Mouse (Mus musculus) spleen, postnatal 4 days (tissue): Measurements from ENCODE around the gene Trappc6a.

Source experiments
- DNase-seq, 2 experiments: peaks; one replicate each; pipeline ENCODE4 v3.0.0; 2022; ENCODE audit warnings: low spot score in 2 of 2

Gene Trappc6a

DNA sequence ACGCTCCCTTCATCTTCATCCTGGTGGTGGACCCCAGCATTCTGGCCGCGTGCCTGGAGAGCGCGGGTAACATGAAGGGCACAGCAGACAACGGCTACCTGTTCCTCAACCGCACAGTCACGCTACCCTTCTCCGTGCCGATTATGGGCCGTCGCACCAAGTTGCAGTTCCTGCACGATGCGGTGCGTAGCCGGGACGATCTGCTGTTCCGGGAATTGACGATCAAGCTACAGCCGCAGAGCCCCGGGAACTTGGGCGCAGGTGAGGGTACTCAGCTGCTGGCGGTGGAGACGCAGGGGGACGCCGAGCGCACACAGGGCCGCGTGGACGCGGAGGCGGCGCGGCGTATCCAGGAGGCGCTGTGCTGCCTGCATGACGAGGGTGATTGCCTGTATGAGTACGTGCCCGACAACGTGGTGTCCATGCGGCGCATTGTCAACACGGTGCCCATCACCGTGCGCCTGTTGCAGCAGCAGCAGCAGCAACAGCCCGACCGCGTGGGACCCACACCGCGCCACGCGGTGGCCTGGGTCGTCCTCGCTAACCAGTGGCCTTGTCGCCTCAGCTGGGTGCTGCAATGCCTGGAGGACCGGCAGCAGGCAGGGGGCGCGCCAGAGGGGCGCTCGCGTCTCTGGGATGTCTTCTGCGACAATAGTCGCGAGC lies 15.7 kb downstream of the Trappc6a start:
- DNase-seq = peak; percentile 51 to 80

DNA sequence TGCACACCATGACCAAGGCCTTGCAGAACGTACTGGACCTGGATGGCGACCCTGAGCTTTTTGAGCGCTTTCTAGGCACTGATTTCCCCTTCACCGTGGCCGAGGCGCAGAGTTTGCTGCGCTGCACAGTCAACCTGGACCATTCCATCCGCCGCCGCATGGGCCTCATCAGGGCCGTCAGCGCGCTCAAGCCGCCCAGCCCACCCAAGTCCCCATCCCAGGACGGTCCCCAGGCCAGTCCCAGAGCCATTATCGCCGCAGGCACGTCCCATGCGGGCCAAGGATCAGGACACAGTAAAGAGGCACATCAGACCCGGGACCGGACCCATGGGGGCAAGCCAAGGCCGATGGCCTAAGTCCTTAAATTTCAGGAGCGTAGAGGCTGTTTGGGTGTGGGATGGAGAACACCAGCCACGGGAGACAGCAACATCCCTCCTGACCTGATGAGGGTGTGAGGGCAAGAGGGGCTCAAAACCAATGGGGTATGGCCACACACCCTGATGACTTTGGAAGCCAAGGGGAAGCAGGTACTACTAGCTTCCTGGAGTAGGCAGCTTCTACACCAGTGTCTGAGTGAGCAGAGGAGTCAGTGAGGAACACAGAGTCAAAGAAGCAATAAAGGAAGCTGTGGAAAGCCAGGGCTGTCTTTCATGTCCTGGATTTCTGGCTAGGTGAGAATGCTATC lies 16.4 kb downstream of the Trappc6a start:
- DNase-seq = no peak

DNA sequence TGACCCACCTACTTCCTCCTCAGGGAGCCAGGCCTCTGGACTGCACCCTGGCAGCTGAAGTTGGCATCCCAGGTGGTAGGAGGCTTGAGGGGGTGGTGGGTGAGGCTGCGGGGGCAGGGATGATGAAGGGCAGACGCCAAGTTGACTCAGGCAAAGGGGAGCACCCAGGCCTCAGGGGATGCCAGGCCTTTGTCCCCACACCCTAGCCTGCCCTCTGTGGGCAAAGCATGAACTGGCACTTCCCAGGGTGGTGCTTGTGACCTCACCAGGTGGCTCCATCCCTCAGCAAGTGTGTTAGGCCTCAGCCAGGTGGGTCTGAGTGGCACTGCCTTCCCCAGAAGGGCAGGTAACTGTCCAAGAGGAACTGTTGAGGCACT lies 16.9 kb downstream of the Trappc6a start:
- peak in 1 of 2 experiments; percentile 61 for DNase-seq

DNA sequence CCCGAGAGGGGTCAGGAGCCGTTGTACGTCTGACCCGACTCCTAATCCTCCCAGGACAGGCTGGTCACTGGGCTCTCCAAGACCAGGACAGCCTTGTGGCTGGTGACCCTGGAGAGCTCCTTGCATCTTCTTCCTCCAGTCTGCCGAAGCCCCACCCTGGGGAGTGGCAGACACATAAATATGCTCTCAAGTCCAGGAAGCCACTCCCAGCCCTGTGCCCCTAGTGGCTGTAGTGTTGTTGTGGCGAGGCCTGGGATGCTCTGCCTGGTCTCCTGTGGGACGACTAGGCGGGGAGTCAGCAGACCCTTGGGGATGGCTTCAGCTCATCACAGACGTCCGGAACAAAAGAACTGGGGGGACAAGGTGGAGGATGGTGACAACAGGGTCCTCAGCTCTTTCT lies 22.9 kb downstream of the Trappc6a start:
- DNase-seq = no peak

DNA sequence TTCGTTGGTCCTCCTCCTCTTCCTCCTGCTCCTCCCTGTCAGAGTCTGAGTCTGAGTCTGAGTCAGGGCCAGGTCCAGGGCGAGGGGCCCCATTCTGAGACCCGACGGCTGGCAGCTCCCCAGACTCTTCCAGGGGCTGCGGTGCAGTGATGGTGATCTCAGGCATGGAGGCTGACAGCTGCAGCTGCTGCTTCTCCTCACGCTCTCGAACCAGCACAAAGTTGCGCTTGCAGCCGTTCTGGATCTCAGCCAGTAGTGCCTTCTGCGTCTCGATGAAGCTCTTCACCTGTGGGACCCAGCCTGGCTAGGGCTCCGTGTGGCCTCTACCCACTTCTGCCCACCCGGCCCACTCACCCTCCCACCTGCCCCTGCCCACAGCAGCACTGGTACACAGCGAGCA lies 24.0 kb downstream of the Trappc6a start:
- DNase-seq = peak in 1 of 2 experiments; percentile 62

DNA sequence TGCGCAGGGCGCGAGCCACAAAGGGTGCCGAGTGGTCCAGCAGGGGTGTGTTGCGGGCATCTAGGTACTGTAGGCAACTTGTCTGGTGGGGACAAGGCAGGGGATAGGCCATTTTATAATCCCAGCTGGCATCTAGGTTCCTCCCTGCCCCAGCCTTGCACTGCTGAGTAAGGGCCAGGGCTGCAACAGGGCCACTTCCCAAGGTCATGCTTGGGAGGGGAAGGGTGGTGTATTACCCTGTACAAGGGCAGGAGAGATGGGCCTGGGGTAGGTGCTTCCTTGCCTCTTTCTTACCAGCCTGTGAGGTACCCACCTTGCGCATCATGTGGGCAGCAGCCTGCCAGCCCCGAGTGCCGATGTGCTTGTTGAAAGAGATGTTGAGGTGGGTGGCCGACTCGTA lies 26.5 kb downstream of the Trappc6a start:
- no peak for DNase-seq

DNA sequence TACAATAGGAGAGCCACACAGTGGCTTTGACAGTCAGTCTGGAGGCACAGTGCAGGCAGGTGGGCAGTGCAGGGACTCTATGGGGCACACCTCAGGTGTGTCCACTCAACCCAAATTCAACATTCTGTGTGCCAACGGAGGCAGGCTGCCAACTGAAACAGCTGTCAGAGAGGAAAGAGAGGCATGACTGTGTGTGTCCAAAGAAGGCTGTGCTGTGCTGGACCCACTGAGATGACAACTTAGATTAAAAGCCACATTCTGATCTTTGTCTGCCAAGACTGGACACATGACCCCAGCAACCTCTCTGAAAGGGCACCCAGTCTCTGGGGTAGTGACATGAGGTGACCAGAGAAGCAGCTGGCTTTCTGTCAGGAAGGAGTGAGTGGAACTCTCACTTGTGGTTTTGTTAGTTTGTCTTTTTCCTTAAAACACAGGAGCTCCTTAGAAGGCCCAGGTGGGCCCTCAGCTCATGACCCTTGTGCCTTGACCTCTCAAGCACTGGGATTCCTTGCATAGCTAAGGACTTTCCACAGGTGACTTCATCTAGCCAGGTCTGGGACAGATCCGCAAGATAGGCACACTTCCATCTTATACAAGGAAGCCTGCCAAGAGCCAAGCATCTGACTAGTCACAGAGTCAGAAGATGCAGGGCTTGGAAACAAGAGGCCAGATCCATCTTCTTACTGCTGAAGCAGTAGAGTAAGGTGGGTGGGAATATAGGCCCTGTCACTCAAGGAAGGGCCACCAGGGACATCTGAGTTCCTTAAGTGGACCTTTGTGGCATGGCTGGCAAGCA lies 32.8 kb downstream of the Trappc6a start:
- no peak for DNase-seq

DNA sequence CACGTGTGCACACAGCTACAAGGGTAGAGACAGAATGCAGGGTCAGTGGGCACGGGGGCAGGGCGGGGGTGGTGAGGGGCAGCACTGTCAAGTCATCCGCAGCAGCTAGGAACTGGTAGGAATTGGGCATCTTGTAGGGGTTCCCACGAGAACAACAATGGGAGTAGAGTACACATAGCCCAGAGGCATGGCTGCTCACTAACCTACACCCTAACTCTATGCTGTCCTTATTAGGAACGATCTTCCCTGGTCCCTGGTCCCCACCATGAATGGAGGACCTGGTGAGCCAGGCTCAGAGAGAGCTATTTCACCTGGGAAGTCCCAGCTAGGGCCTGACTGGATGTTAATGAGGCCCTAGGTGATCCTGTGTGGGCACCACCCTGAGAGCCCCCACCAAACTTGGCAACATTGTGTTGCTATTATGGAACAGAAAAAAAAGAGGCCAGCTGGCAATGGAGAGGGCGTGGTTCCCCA lies 33.5 kb downstream of the Trappc6a start:
- no peak for DNase-seq

DNA sequence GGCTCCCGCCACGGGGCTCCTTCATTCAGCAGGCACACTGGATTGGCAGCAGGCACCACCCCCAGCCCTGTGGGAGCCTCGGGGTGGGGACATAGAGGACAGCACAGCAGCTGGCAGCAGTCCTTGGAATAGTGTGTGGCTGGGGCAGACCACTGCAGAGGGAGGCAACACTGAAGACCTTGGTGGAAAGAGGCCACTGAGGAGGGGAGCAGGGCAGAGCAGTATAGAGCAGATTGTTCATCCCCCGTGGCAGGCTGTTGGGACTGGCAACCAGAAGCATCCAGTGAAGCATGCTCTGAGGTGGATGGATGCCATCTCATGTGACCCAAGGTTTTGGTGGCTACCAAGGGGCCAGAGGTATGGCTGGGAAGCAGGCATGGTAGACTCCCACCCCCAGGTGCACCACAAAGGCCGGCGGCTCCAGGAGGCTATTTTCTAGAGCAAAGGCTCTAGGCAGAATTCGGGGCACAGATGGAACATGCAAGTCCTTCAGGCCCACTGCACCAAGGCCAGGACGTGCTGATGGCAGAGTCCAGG lies 34.0 kb downstream of the Trappc6a start:
- no peak for DNase-seq

DNA sequence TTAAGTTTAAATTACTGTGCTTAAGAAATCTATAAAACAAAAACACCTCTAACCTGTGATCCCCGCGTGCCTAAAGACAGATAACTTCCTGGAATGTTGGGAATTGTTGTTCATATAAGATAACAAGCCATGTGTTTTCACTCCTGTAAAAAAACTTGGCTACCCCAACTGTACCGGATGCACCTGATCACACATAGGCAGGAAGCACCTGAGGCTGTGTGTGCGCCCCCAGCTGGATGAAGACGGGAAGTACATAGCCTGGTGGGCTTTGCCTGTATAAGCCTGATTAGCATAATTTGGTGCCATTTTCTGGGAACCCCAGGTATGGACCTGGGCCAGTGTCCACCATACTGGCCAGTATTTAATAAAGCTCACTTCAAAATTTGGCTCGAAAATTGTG lies 35.4 kb downstream of the Trappc6a start:
- no peak for DNase-seq

DNA sequence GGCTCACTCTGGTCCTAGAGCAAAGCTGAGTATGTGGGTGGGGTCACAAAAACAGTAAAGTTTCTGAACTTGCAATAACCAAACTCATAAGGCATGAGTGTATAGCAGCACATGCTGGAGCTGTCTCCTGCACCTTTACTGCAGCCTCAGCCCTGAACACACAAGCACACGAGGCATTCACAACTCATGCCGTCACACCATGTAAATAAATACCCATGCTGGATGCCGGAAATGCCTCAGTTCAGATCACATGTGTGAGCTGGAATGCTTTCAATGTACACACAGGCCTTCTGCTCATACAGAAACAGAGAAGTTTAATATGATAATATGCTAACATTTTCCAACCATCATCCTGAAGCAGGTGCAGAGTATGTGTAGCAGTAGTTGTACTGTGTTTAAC lies 37.8 kb downstream of the Trappc6a start:
- no peak for DNase-seq

DNA sequence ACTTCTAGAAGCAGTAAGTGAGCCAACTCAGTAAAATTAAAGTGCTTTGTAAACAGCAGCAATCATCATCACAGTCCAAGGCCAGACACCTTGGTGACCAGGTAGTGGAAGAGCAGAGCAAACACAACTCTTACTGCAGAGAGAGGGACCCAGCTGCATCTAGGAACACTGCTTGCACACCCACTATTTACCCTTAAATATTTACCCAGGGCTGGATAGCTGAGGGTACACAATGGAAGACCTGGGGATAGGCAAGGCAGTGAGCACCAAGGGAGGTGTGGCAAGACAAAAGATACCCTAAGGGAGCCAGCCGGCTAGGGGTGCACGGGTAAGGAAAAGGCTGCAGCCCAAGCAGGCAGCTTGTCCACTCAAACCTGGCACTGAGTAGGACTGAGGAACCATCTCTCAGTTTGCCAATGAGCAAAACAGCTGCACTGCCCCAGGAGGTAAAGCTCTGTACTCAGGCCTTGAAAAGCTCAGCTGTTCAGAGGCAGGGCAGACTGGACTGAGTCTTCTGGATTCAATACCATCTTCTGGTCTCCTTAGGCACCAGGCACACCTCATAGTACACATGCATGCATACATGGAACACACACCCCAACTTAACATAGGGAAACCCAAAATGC lies 39.3 kb downstream of the Trappc6a start:
- DNase-seq = no peak

DNA sequence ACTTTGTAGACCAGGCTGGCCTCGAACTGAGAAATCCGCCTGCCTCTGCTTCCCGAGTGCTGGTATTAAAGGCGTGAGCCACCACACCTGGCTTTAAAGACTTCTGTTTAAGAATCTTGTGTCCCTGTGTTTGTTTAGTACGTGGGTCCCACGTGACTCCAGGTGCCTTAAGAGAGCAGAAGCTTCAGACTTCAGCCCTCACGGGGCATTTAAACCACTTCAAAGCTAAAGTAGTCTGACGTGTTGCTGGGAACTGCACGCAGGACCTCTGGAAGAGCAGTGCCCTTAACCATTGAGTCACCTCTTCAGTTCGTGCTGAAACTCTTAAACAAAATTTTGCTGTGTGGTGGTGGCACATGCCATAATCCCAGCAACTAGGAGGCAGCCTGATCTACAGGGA lies 41.2 kb downstream of the Trappc6a start:
- no peak for DNase-seq

DNA sequence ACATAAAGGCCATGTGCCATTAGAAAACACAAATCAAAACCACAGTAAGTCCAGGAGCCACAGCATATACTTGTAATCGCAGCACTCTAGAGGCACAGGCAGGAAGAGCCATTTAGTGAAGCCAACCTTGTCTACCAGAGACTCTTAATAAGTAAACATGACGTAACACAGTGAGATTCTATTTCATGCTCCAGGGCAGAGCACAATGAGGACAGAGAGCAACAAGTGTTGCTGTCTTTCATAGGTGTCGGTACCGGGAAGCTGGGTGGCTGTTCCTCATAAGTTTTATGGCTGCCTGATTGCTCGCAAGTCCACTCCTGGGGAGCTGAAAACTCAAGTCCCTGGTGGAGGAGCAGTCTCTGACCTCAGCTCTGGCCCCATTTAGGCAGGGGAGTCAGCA lies 43.4 kb downstream of the Trappc6a start:
- DNase-seq = no peak

DNA sequence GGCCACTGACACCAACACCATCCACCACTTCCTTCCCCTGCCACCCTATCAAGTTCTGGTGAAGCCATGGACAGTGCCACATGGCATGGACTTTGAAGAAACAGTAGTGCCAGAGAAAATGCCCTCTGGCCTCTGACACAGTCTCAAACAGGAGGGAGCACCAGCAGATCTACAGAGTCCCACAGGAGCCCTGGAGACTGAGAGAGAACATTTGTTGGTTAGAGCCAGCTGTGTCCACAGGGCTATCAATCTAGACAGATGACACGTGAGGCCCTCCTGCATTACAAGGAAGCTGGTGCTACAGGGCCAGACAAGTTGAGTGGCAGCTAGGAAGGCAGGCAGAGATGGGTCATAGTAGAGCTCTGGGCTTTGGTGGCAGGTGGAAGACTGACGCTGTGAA lies 44.2 kb downstream of the Trappc6a start:
- no peak for DNase-seq

DNA sequence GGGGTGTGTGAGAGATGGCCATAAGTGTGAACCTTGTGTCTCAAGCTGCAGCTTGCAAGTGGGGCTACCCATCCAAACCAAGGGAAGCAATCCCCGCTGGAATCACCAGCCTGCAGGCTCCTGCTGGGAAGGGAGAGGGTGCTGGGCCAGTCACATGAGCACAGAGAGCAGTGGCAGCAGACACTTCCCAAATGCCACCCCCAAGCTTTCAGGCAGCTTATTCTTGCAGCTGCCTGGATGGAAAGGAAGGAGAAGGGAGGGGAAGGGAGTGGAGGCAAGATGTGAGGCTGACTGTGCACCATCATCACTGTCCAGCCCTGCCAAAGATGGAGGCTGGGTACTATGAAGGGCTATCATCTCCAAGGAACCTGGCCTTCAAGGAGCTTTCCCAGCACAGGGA lies 46.0 kb downstream of the Trappc6a start:
- DNase-seq = no peak

DNA sequence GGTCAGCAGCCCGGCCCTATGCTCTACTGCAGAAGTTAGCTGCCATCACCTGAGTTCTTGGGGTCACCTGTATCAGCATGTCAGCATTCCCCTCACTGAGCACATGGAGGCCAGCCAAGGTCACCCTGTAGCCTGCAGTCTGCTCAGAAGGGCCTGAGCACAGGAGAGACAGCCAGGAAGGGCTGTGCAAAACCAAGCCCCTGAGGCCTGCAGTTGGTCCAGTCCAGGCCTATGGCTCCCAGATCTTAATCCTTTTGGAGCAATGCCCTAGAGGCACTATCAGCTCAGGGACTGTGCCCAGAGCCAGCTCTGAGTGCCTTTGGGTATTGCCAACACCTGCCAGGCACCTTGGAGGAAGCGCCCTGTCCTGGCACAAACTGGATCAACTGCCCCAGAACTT lies 48.9 kb downstream of the Trappc6a start:
- no peak for DNase-seq

DNA sequence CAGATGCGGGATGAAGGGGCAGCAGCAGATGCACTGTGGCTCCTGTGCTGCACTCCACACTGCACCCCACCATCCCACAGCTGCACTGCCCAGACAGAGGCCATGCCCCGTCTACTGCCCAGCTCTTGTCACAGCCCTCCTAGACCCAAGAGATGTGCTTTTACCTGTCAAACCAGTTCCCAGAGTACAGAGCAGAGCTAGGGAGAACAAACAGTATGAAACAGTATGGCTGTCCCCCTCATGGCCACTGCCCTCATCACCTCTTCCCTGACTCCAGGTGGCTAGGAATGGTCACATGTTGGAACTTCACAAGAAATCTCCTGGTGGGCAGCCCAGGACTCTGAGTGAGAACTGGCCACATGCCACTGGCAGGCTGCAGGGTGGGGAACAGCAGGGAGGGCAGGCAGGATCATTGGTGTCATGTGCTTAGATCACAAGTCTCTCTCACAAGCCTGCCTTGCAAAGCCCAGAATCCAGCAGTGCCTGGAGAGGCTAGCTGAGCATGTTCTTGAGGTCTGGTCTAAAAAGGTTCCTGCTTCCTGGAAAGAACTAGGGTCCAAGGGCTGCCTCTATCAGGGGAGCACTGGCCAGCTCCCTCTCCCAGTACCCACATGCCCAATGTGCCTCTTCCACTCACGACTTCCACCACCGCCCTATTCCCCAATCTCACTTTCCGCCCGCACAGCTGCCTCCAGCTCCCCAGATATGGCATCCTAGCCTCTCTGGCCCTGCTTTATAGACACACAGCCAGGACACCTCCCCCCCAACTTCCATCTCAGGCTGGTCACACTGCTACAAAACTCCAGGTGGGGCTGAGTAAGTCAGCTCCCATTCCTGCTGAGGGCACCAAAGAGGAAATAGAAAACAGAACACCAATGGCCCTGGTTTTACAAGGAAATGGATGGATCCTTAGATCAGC lies 50.0 kb downstream of the Trappc6a start:
- DNase-seq = peak; percentile 42 to 57

DNA sequence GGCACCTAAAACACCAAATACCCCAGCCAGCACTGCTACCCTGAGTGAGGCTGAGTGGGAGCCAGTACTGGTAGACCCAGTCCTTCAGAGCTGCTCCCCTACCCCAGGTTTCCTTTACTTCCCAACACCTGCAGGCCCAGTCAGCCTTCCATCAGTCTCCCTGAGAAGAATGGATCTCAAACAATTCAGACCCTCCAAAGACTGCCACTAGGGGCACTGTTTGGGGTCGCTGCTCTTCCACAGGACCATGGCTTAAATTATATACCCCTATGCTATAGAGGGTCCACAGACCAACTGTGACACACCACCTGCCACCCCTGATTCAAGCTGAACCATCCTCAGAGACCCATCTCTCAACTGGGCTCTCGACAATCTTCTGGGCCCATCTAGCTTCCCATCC lies 50.8 kb downstream of the Trappc6a start:
- peak in 1 of 2 experiments; percentile 33 for DNase-seq

DNA sequence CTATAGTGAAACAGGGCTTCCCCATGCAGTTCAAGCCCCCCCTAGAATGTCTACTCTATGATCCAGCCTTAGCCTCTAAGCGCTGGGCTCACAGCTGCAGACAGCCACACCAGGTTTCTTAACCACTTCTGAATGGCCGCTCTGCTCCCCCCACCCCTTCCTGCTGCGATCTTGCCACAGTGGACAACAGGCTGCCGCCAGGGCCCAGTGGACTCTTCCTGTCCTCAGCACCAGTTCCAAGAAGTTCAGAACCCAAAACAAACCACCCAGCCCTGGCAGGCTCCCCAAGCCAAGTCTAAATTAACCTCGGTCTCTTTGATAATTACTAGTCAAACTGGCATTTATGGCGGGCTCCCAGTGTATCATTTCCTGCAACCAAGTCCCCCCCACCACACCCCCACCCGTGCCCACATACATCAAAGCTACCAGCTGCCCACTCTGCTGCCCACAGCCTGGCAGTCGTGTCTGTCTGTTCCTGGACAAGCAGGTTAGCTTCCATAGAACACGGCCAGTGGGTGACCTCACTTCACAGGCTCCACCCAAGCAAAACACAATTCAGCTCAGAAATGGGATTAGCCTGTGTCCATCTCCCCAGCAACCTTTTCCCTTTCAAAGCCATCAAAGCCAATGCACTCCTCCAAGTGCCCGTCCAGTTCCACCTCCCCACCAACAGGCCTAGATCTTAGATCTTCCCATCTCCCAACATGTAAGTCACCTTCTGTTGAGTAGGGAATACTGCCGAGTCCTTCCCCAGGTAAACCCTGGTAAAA lies 52.5 kb downstream of the Trappc6a start:
- no peak for DNase-seq
